Mouse (Mus musculus): ENCODE results near the gene Fam13c. TPM values are rescaled to one million over a fixed set of nuclear protein-coding genes. Genes with fewer than 3 reads are reported as not detected.

Fam13c gene
- total RNA-seq, 4 experiments from 2014 or later, result 4.3 to 6.5 (median 5.4) TPM

DNA sequence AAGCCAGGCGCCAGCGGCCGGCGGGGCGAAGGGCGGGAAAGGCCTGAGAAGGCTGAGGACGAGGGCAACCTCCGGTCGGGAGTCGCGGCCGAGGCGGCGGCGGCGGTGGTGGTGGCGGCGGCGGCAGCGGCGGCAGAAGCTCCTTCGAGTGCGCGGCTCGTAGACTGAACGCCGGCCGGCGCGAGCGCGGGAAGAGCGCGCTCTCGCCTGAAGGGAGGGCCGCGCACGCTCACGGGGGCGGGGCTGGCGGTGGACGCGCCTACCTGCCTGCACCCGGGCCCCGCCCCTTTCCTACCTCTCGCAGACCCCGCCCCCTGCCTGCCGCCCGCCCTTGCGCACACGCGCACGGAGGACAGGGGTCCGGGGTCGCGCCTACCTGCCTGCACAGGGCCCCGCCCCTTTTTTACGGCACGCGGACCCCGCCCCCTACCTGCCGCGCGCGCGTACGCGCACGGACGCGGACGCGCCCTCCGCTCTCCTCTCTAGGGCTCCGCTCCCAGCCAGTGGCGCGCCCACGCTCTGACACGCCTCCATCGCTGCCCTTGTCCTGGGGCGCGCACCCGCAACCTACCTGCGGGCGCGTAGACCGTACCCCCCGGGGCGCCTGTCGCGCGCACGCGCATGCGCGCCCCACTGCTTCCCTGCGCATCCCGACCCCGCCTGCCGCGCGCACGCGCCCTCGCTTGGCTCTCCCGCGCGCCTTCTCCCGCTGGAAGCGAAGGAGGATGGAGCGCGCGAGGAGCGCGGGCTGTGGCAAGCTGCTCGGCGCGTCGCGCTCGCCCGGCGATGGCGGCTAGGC is 159.0 kb downstream of the Fam13c start:
- no peak for DNase-seq (ENCODE audit: low spot score)

GRCm38 (mm10) chr10:70599925-70600305 is 159.6 kb downstream of the Fam13c start:
- DNase-seq (ENCODE audit: low spot score), result no peak

Other genes with a start within 250 kb of the Fam13c start
- 1 to 10 TPM; 1.9 to 4.2 (median 3.0) TPM for gene Mrln, start 235.8 kb upstream of the Fam13c start, total RNA-seq (2022)
- gene Slc16a9, start 195.4 kb upstream of the Fam13c start, total RNA-seq (2022), result 1 to 10 TPM; 2.3 to 4.3 (median 3.8) TPM
- gene Phyhipl, start 215.5 kb downstream of the Fam13c start, total RNA-seq (2022), result not detected

All from heart, adult 8-10 months (tissue).